Mouse (Mus musculus) liver, adult (tissue): ENCODE data around the gene Gna14.

ENCODE experiments used
- GATA4 ChIP-seq: IDR thresholded peaks from 2 replicates; pipeline ENCODE4 v1.6.1; 2014; ENCODE audit warnings: mild to moderate bottlenecking, low read length; ENCODE audit not compliant: insufficient replicate concordance

Gene Gna14

DNA sequence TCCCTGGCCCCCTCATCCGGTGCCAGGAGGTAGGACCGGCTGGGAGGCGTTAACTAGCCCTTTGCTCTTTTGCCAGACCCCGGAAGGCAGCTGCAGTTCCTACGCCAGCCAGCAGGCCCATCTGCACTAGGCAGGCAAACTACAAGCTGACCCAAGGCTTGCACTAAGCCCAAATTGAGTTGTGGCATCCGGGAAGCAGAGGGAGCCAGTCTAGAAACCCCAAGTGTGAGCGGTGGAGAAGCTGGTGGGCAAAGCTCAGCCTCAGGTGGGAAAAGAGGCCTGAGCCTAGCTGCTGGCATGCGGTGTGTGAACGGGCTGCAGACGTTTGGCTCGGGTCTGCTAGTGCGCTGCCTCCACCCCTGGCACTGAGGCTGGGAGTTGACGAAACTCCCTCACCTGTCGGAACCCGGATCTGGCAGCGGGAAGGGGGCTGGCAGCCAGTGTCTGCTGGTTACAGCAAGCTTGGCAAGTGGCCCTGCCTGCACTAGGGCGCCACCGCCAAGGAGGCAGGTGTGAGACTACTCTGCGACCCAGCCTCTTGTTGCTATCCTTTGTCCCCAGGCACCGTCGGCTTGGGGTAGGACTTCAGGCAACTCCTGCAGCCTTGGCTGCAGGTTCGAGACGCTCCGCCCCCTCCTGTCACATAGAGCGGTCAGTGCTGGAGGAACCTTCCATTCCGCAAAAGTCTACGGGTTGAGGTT is at the start of gene Gna14:
TSS of gene Gna14 (plus strand) at position 232 of the 701 bp plus-strand sequence.
- no peak for TF ChIP-seq GATA4

GRCm38 (mm10) chr19:16386514-16386913 is 49.0 kb upstream of the Gna14 start:
- TF ChIP-seq GATA4, result no peak

DNA sequence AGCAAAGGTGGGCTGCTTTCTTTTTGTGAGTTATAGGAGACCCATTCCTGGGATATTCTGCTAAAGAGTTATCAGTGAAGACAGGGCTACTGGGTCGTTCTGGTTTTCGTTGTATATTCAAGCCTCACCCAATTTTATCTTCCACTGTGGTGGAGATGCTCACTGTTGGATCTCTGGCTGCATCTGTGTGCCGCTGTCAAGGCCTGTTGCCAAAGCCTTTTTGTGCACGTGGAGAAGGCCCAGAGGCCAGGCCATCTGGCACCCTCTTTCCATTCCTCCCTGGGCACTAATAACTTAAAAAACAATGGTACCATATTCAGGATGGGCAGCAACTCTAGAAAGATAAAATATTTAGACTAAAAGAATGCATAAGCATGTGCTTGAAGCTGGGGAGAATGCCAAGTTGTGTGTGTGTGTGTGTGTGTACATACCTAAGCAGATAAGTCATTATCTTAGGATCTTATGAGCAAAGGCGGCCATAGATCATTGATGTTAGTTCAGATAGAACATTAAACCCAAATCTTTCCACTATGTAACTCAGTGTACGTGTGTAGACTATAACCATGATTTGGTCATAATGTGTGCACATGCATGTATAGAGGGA is 45.3 kb upstream of the Gna14 start:
- no peak for TF ChIP-seq GATA4

- TF ChIP-seq GATA4, result no peak
Measured at GRCm38 (mm10) chr19:16394381-16394780, 41.2 kb upstream of the Gna14 start.

GRCm38 (mm10) chr19:16403101-16403500 is 32.5 kb upstream of the Gna14 start:
- no peak for TF ChIP-seq GATA4

- no peak for TF ChIP-seq GATA4
Measured at GRCm38 (mm10) chr19:16407727-16408126, 27.8 kb upstream of the Gna14 start.

DNA sequence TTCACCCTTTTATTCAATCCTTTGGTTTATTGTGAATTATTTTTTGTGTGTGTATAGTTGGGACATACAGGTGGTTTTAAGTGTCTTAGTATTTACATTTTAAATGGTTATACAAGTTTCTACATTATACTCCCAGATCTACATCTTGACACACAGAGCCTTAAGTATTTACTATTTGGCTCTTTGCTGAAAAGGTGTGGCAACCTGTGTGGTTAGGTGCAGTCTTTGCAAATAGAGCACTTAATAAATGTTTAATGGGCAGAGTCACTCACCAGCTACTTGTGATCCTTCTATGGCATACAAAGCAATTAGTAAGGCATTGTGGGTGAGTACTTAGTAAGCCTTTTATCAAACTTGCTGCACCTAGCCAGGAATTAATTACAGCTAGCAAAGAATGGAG is 24.3 kb upstream of the Gna14 start:
- no peak for TF ChIP-seq GATA4

- TF ChIP-seq GATA4, result no peak
Measured at GRCm38 (mm10) chr19:16418086-16418663, 17.4 kb upstream of the Gna14 start.

DNA sequence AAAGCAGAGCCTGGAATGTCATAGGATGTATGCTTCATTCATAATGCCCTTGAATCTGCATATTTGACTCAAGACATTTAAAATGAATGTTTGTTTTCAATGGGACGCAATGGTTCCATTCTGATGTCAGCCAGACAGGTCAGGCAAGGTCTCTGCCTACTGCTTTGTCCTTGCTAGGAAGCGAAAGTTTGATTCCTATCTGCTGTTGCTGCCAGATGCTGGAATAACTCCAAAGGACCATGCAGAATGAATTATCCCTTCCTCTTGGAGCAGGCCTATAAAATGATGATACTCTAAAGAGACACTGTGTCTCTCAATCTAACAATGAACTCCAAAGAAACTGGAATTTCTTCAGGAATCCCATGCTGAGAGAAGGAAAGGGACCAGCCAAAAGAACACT is 10.0 kb upstream of the Gna14 start:
- no peak for TF ChIP-seq GATA4

DNA sequence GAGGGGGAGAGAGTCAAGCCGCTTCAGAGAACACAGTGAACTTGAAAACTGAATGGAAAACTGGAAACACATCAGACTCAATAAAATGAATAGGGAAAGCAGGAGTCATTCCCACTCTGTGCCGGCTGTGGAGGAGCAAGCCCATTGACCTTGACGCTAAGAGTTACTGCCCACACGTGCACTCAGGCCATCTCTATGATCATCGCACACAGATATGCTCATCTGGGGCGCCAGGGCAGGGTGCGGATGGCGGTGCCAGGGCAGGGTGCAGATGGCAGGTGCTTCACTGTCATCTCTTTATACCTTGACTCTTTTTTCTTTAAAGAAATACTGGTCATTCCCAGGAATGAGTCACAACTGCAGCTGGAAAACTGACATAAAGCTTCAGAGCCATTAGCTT is 4.2 kb upstream of the Gna14 start:
- TF ChIP-seq GATA4, result no peak

GRCm38 (mm10) chr19:16434879-16435278 is 683 bp upstream of the Gna14 start:
- no peak for TF ChIP-seq GATA4

DNA sequence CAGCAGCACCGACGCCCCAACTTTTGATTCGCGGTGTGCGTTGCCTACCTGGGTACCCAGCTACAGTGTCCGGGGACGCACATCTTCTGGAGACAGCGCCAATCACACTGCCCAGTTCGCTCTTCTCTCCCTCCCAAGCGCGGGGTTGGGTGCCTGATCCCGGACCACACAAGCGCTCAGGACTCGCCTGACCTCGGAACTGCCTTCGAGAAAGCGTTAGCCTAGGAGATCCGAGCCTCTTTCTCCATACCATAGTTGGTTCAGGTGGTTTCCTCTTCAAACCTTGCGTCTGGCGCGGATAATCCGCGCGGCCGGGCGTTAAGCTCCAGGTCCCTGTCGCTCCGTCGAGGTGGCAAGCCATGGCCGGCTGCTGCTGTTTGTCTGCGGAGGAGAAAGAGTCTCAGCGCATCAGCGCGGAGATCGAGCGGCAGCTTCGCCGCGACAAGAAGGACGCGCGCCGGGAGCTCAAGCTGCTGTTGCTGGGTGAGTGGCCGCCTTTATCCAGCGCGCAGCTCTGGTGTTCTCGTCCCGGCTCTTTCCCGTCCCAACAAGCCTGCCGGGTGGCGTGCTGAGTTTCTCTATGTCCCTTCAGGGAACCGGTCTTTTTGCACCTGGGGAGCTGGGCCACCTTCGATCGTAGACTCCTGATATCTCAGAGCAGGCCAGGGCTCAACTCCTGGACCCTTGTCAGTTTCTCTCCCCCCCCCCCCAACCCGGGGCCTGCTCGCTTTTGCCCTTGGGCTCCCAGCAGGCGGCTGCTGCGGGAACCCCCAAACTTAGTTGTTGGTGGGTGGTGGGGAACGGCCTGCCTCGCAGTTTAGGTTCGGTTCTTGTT is 990 bp downstream of the Gna14 start:
- TF ChIP-seq GATA4, result no peak

GRCm38 (mm10) chr19:16437170-16437483 is 1.6 kb downstream of the Gna14 start:
- TF ChIP-seq GATA4, result no peak

- TF ChIP-seq GATA4, result no peak
Measured at GRCm38 (mm10) chr19:16437906-16438305, 2.3 kb downstream of the Gna14 start.

GRCm38 (mm10) chr19:16439278-16439677 is 3.7 kb downstream of the Gna14 start:
- peak; percentile 23; the same call in 1 of the 2 replicates for TF ChIP-seq GATA4

- TF ChIP-seq GATA4, result no peak
Measured at GRCm38 (mm10) chr19:16439834-16440233, 4.3 kb downstream of the Gna14 start.
